Mouse (Mus musculus) testis, adult 2 months (tissue): ENCODE measurements around the gene Ly6g5c.

ENCODE experiments used
- CTCF ChIP-seq: fragments of 200-500 bp; IDR thresholded peaks from 2 replicates; pipeline ENCODE4 v1.5.1; 2012; ENCODE audit warnings: low read depth, mild to moderate bottlenecking, inconsistent platforms, low read length, moderate library complexity; ENCODE audit not compliant: control insufficient read depth, insufficient read depth, insufficient replicate concordance
- POLR2A ChIP-seq: fragments of 200-500 bp; IDR thresholded peaks from 2 replicates; pipeline ENCODE4 v1.6.1; 2012; ENCODE audit warnings: low read depth, mild to moderate bottlenecking, inconsistent platforms, low read length, moderate library complexity; ENCODE audit not compliant: control insufficient read depth

DNA sequence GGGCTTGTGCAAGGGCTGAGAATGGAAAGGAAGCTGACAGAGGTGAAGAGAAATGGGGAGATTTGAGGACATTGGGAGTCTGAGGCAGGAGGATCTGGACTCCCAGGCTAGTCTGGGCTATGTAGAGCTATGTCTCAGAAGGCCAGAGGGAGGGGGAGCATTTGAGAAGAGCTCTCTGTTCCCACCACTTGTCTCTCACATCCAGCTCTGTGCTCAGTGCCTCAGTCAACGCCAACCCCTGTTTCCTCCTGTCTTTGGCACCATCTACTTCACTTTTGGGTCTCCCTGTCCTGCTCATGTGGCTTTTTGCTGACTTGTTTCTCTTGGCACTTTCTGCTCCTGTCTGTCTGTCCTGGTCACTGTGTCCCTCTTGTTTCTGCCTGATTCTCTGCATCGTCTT, 30.8 kb upstream of the Ly6g5c start:
- TF ChIP-seq CTCF: no peak
- TF ChIP-seq POLR2A: no peak
